Mouse (Mus musculus) left cerebral cortex, postnatal 36 days (tissue): ENCODE data around the gene Nbr1. TPM values are rescaled to one million over a fixed set of nuclear protein-coding genes. Genes with fewer than 3 reads are reported as not detected.
"Not testable (repeated sequence)": the region's sequence is repeated elsewhere in the genome, so short reads cannot be mapped to it uniquely, and the experiment has no call there.

Source experiments
- DNase-seq, 2 experiments: peaks; one replicate each; pipeline ENCODE4 v3.0.0; 2021 to 2022; ENCODE audit warnings: low spot score in 2 of 2, mixed read lengths in 1 of 2
- intact Hi-C: fragments of 180-260 bp; cut with DNase I; formaldehyde crosslinking; loops from one replicate; pipeline ENCODE4 v1.15.1; 2025
- total RNA-seq, 2 experiments: library from RNA; stranded (reverse); gene quantifications; 2 replicates each; pipeline ENCODE4 v1.2.3; 2021

The Nbr1 gene
- total RNA-seq, 2 experiments from 2014 or later: 131 to 145 TPM

- DNase-seq: no peak
- intact Hi-C loops: no loop called here
Measured at GRCm38 (mm10) chr11:101616948-101617767, 65.2 kb downstream of the Nbr1 start.

- intact Hi-C loops: no loop called here
- no peak for DNase-seq
Measured at GRCm38 (mm10) chr11:101617849-101618248, 65.9 kb downstream of the Nbr1 start.

- DNase-seq: no peak
- intact Hi-C loops: no loop called here
Measured at GRCm38 (mm10) chr11:101618596-101618995, 66.6 kb downstream of the Nbr1 start.

- intact Hi-C loops, DNase-seq: not testable (repeated sequence)
Measured at GRCm38 (mm10) chr11:101620022-101620655, 68.2 kb downstream of the Nbr1 start.

GRCm38 (mm10) chr11:101626649-101626994 lies 74.7 kb downstream of the Nbr1 start:
- intact Hi-C loops: no loop called here
- DNase-seq: no peak

- intact Hi-C loops: no loop called here
- DNase-seq: peak; percentile 75 to 77
Measured at GRCm38 (mm10) chr11:101626995-101627856, 75.3 kb downstream of the Nbr1 start, which contains the start of gene Rdm1. Rdm1 (plus strand) TSS chr11:101627195.

- intact Hi-C loops: no loop called here
- DNase-seq: peak; percentile 72 to 78
Measured at GRCm38 (mm10) chr11:101627857-101628559, 76.1 kb downstream of the Nbr1 start.

GRCm38 (mm10) chr11:101628733-101629417 lies 76.9 kb downstream of the Nbr1 start:
- DNase-seq, intact Hi-C loops: not testable (repeated sequence)

Other genes starting within 250 kb of the Nbr1 start
- 100 to 1,000 TPM; 206 to 237 TPM for gene Becn1, start 249.9 kb upstream of the Nbr1 start, total RNA-seq
- 100 to 1,000 TPM; 114 to 133 TPM for gene Psme3, start 235.9 kb upstream of the Nbr1 start, total RNA-seq
- gene Aoc2, start 227.1 kb upstream of the Nbr1 start, total RNA-seq: 1 to 10 TPM; 4.4 to 7.2 TPM
- gene Aoc3, start 221.5 kb upstream of the Nbr1 start, total RNA-seq: under 1 TPM; 0.76 to 0.79 TPM
- not detected for gene G6pc, start 184.6 kb upstream of the Nbr1 start, total RNA-seq
- 10 to 100 TPM; 42.1 to 45.6 TPM for gene Aarsd1, start 134.5 kb upstream of the Nbr1 start, total RNA-seq
- gene Gm27029, start 127.4 kb upstream of the Nbr1 start, total RNA-seq: 1 to 10 TPM; 5.5 to 7.6 TPM
- 10 to 100 TPM; 32.7 to 40.6 TPM for gene Rundc1, start 127.1 kb upstream of the Nbr1 start, total RNA-seq
- gene Ptges3l, start 126.8 kb upstream of the Nbr1 start, total RNA-seq: 1 to 10 TPM; 3.3 to 4.7 TPM
- gene Rpl27, start 109.9 kb upstream of the Nbr1 start, total RNA-seq: 10 to 100 TPM; 32.6 to 46.9 TPM
- 1 to 10 TPM; 3.2 to 3.4 TPM for gene Ifi35, start 103.7 kb upstream of the Nbr1 start, total RNA-seq
- gene Rnd2, start 87.2 kb upstream of the Nbr1 start, total RNA-seq: 100 to 1,000 TPM; 139 to 164 TPM
- gene Vat1, start 85.9 kb upstream of the Nbr1 start, total RNA-seq: 10 to 100 TPM; 33.9 to 36.1 TPM
- 1 to 10 TPM in 1 of 2 experiments, under 1 TPM in 1; 0.96 to 1.0 TPM for gene Brca1, start 194 bp upstream of the Nbr1 start, total RNA-seq
- gene Tmem106a, start 30.1 kb downstream of the Nbr1 start, total RNA-seq: 1 to 10 TPM; 1.2 to 1.6 TPM
- gene Gm11634, start 47.1 kb downstream of the Nbr1 start, total RNA-seq: not detected
- gene Rdm1, start 75.0 kb downstream of the Nbr1 start, total RNA-seq: 1 to 10 TPM; 6.0 to 6.5 TPM
- 10 to 100 TPM; 18.3 to 38.8 TPM for gene Arl4d, start 113.4 kb downstream of the Nbr1 start, total RNA-seq
- gene Dhx8, start 180.8 kb downstream of the Nbr1 start, total RNA-seq: 10 to 100 TPM; 34.1 to 37.4 TPM
- 10 to 100 TPM; 13.9 to 20.3 TPM for gene Etv4, start 233.2 kb downstream of the Nbr1 start, total RNA-seq